ENCODE assay signal across 29 mouse cellular contexts in genomic region chr17:88669921-88670320, GRCm38 (mm10). TPM values are rescaled to one million over a fixed set of nuclear protein-coding genes. Genes with fewer than 3 reads are reported as not detected.
A peak's percentile ranks its signal among the peaks of the same experiment; 100 is the strongest.
DNase-seq lines count a peak whose midpoint lies in the region; ATAC-seq and TF ChIP-seq lines count a peak whose summit lies in the region.
"Had no signal": no experiment of that assay in that cellular context is flagged by ENCODE, and none has a peak within 500 bp of the region (broad histone marks: within the 10 kb centered on the region; RNA-seq: fewer than 3 reads in every experiment).

No protein-coding gene starts in this region.

- peaks cover 3% of the 10 kb centered on the region for H3K4me1 ChIP-seq in hindbrain, embryonic 16.5 days (ENCODE audit: control insufficient read depth, insufficient read depth, low read depth, low read length)
- H3K4me1 ChIP-seq in hindbrain, embryonic 10.5 days (replicated peaks) = peaks cover 5% of the 10 kb centered on the region; the same call in 1 of the 2 replicates
- H3K4me1 ChIP-seq in forebrain, embryonic 14.5 days (ENCODE audit: control insufficient read depth, insufficient read depth, low read length) = peaks cover 9% of the 10 kb centered on the region; the same call in 1 of the 2 replicates
- peaks cover 14% of the 10 kb centered on the region for H3K4me1 ChIP-seq in midbrain, embryonic 13.5 days (replicated peaks)
- no peaks in the 10 kb centered on the region for H3K4me1 ChIP-seq in kidney, embryonic 14.5 days (ENCODE audit: control insufficient read depth, insufficient read depth, low read length)

- no peak overlapping the region for H3K27ac ChIP-seq in hindbrain, embryonic 16.5 days (ENCODE audit: low read depth, low read length)
- H3K27ac ChIP-seq in hindbrain, embryonic 10.5 days = no peak overlapping the region
- H3K27ac ChIP-seq in forebrain, embryonic 14.5 days (ENCODE audit: low read depth, low read length) = no peak overlapping the region
- H3K27ac ChIP-seq in midbrain, embryonic 13.5 days = no peak overlapping the region
- H3K27ac ChIP-seq in kidney, embryonic 14.5 days (ENCODE audit: low read depth, low read length) = no peak overlapping the region
- H3K27ac ChIP-seq: gastrocnemius, adult 2 months; limb, embryonic 13.5 days; liver, embryonic 14.5 days; lung, embryonic 15.5 days; macrophage; neural tube, embryonic 12.5 days; stomach, embryonic 15.5 days had no signal

- H3K4me2 ChIP-seq in hindbrain, embryonic 16.5 days (ENCODE audit: low read length) = no peak overlapping the region
- no peak overlapping the region for H3K4me2 ChIP-seq in forebrain, embryonic 14.5 days (ENCODE audit: low read length)
- no peak overlapping the region for H3K4me2 ChIP-seq in midbrain, embryonic 13.5 days (replicated peaks)
- H3K4me2 ChIP-seq in kidney, embryonic 14.5 days (replicated peaks; ENCODE audit: low read depth, low read length) = no peak overlapping the region
- H3K4me2 ChIP-seq: heart, embryonic 11.5 days; hindbrain, embryonic 12.5 days; limb, embryonic 13.5 days; lung, embryonic 15.5 days; neural tube, embryonic 12.5 days; stomach, embryonic 15.5 days had no signal

- H3K9ac ChIP-seq in hindbrain, embryonic 16.5 days (ENCODE audit: low read depth, low read length) = no peak overlapping the region
- H3K9ac ChIP-seq in forebrain, embryonic 14.5 days (ENCODE audit: low read length) = no peak overlapping the region
- H3K9ac ChIP-seq in midbrain, embryonic 13.5 days (replicated peaks) = no peak overlapping the region
- no peak overlapping the region for H3K9ac ChIP-seq in kidney, embryonic 14.5 days (ENCODE audit: low read depth, low read length)
- H3K9ac ChIP-seq: hindbrain, embryonic 12.5 days; limb, embryonic 13.5 days; liver, embryonic 14.5 days; lung, embryonic 15.5 days; neural tube, embryonic 12.5 days; stomach, embryonic 15.5 days had no signal

- ATAC-seq in hindbrain, embryonic 16.5 days = 0 out of 2 replicates have a peak, but pooled peaks have one; percentile 25
- ATAC-seq in forebrain, embryonic 14.5 days = peak; percentile 80
- ATAC-seq in midbrain, embryonic 13.5 days = peak; percentile 25; the same call in 1 of the 2 replicates
- ATAC-seq in kidney, embryonic 14.5 days (ENCODE audit: low FRiP score, low TSS enrichment) = no peak
- ATAC-seq: inflammation-experienced regulatory T-cells, adult 6 months had no signal

- no peak overlapping the region for H3K4me3 ChIP-seq in hindbrain, embryonic 16.5 days (ENCODE audit: low read length)
- H3K4me3 ChIP-seq in hindbrain, embryonic 10.5 days = no peak overlapping the region
- H3K4me3 ChIP-seq in forebrain, embryonic 14.5 days (ENCODE audit: low read depth, low read length) = no peak overlapping the region
- H3K4me3 ChIP-seq in midbrain, embryonic 13.5 days (replicated peaks) = no peak overlapping the region
- no peak overlapping the region for H3K4me3 ChIP-seq in kidney, embryonic 14.5 days (ENCODE audit: low read length)
- H3K4me3 ChIP-seq: gastrocnemius, adult 2 months; hindbrain, embryonic 12.5 days; limb, embryonic 13.5 days; lung, embryonic 15.5 days; neural tube, embryonic 12.5 days; stomach, embryonic 15.5 days had no signal

- no peaks in the 10 kb centered on the region for H3K36me3 ChIP-seq in hindbrain, embryonic 16.5 days (ENCODE audit: control insufficient read depth, insufficient read depth, low read length)
- H3K36me3 ChIP-seq in hindbrain, embryonic 10.5 days = no peaks in the 10 kb centered on the region
- no peaks in the 10 kb centered on the region for H3K36me3 ChIP-seq in forebrain, embryonic 14.5 days (ENCODE audit: control insufficient read depth, insufficient read depth, low read length)
- no peaks in the 10 kb centered on the region for H3K36me3 ChIP-seq in midbrain, embryonic 13.5 days
- H3K36me3 ChIP-seq in kidney, embryonic 14.5 days (ENCODE audit: control insufficient read depth, insufficient read depth, low read length) = no peaks in the 10 kb centered on the region
- H3K36me3 ChIP-seq: hindbrain, embryonic 12.5 days; limb, embryonic 13.5 days; lung, embryonic 15.5 days; neural tube, embryonic 12.5 days; stomach, embryonic 15.5 days had no signal

- no peak for TF ChIP-seq CTCF in brain, embryonic 14.5 days (IDR thresholded peaks at IDR 0.05; ENCODE audit: borderline replicate concordance, extremely low read depth, insufficient read depth, insufficient read length)

- DNase-seq in hindbrain, embryonic 10.5 days (ENCODE audit: low spot score) = no peak
- peak; percentile 76 for DNase-seq in brain, embryonic 14.5 days (ENCODE audit: low read depth)
- peak; percentile 67 for DNase-seq in forebrain, embryonic 14.5 days (ENCODE audit: low spot score)
- DNase-seq in adrenal gland, postnatal 4 days (ENCODE audit: low spot score in 2 of 2) = no peak
- DNase-seq in layer of hippocampus, postnatal 36 days = no peak
- DNase-seq: cerebellum, adult 9-10 months; gastrocnemius, adult 2 months; heart, postnatal 10 days; kidney, adult 9 months; kidney, postnatal 36 days; right cerebral cortex, postnatal 14 days had no signal

- no peaks in the 10 kb centered on the region for H3K9me3 ChIP-seq in hindbrain, embryonic 16.5 days (ENCODE audit: control insufficient read depth, low read length)
- no peaks in the 10 kb centered on the region for H3K9me3 ChIP-seq in hindbrain, embryonic 10.5 days
- H3K9me3 ChIP-seq in forebrain, embryonic 14.5 days (replicated peaks; ENCODE audit: control insufficient read depth, low read length) = no peaks in the 10 kb centered on the region
- H3K9me3 ChIP-seq in midbrain, embryonic 13.5 days = no peaks in the 10 kb centered on the region
- no peaks in the 10 kb centered on the region for H3K9me3 ChIP-seq in kidney, embryonic 14.5 days (ENCODE audit: control insufficient read depth, low read length)
- H3K9me3 ChIP-seq: hindbrain, embryonic 12.5 days; limb, embryonic 13.5 days; lung, embryonic 15.5 days; neural tube, embryonic 12.5 days; stomach, embryonic 15.5 days had no signal

- WGBS in hindbrain, embryonic 16.5 days = 41% methylated on average over 2 of the region's 2 CpGs
- 55% methylated on average over 2 of the region's 2 CpGs for WGBS in hindbrain, embryonic 10.5 days
- WGBS in forebrain, embryonic 14.5 days = 11% methylated on average over 2 of the region's 2 CpGs
- WGBS in midbrain, embryonic 13.5 days = 11% methylated on average over 2 of the region's 2 CpGs
- WGBS in kidney, embryonic 14.5 days = 85% methylated on average over 2 of the region's 2 CpGs

- TF ChIP-seq POLR2A in brain, embryonic 14.5 days (IDR thresholded peaks at IDR 0.05; ENCODE audit: borderline replicate concordance, extremely low read depth, insufficient read depth, insufficient read length, poor library complexity, severe bottlenecking) = no peak

- no peaks in the 10 kb centered on the region for H3K27me3 ChIP-seq in hindbrain, embryonic 16.5 days (replicated peaks; ENCODE audit: control insufficient read depth, insufficient read depth, low read length)
- no peaks in the 10 kb centered on the region for H3K27me3 ChIP-seq in hindbrain, embryonic 10.5 days (ENCODE audit: insufficient read depth, poor library complexity, severe bottlenecking)
- H3K27me3 ChIP-seq in forebrain, embryonic 14.5 days (replicated peaks; ENCODE audit: control insufficient read depth, insufficient read depth, low read length) = no peaks in the 10 kb centered on the region
- H3K27me3 ChIP-seq in midbrain, embryonic 13.5 days = peaks cover 5% of the 10 kb centered on the region; the same call in 1 of the 2 replicates
- H3K27me3 ChIP-seq in kidney, embryonic 14.5 days (ENCODE audit: control insufficient read depth, insufficient read depth, low read length) = no peaks in the 10 kb centered on the region
- H3K27me3 ChIP-seq: hindbrain, embryonic 12.5 days; limb, embryonic 13.5 days; lung, embryonic 15.5 days; neural tube, embryonic 12.5 days; stomach, embryonic 15.5 days had no signal

RNA-seq across cellular contexts. Expression of gene Gtf2a1l, which starts 1.5 kb away (rescaled TPM):
- 0.25 and 0.35 TPM in 2 replicates for polyA plus RNA-seq in hindbrain, embryonic 16.5 days (2015; fragmentation: Nextera tagmentation; extraction: Ambion mirVana)
- 0.10 and 0.43 TPM in 2 replicates for polyA plus RNA-seq in hindbrain, embryonic 10.5 days (2016; fragmentation: Nextera tagmentation; extraction: Ambion mirVana)
- 0.15 and 0.16 TPM in 2 replicates for polyA plus RNA-seq in brain, embryonic 14.5 days (2012; rRNA removed)
- 0.17 TPM in 1 of 2 replicates, not detected in the other for polyA plus RNA-seq in forebrain, embryonic 14.5 days (2014; fragmentation: Nextera tagmentation; extraction: Ambion mirVana)
- 0.12 and 0.28 TPM in 2 replicates for polyA plus RNA-seq in midbrain, embryonic 13.5 days (2015; fragmentation: Nextera tagmentation; extraction: Ambion mirVana)
- total RNA-seq in adrenal gland, postnatal 4 days (2021) = not detected
- total RNA-seq in layer of hippocampus, postnatal 36 days (2021) = not detected
- not detected in 2 replicates for polyA plus RNA-seq in kidney, embryonic 14.5 days (2014; fragmentation: Nextera tagmentation; extraction: Ambion mirVana)
- total RNA-seq: adrenal gland, adult 18-20 months; gastrocnemius, adult 2 months; granulocyte monocyte progenitor cell, adult 5-6 weeks; heart, postnatal 10 days; monocyte, adult 5-6 weeks had no signal
- polyA plus RNA-seq: limb, embryonic 13.5 days; liver, embryonic 14.5 days; macrophage; spleen, adult 2 months; thymus, postnatal 0 days; urinary bladder, adult 2 months had no signal

Comparison
In these comparisons a context has a peak if more than half of its experiments do, and no peak if none do; other contexts are left out.
1. DNase-seq: peak in brain, embryonic 14.5 days (single experiment) and forebrain, embryonic 14.5 days (single experiment); none in hindbrain, embryonic 10.5 days (single experiment), adrenal gland, postnatal 4 days (0 of 2) and layer of hippocampus, postnatal 36 days (0 of 2).